Mouse (Mus musculus): ENCODE data around the gene Cluap1.

DNA sequence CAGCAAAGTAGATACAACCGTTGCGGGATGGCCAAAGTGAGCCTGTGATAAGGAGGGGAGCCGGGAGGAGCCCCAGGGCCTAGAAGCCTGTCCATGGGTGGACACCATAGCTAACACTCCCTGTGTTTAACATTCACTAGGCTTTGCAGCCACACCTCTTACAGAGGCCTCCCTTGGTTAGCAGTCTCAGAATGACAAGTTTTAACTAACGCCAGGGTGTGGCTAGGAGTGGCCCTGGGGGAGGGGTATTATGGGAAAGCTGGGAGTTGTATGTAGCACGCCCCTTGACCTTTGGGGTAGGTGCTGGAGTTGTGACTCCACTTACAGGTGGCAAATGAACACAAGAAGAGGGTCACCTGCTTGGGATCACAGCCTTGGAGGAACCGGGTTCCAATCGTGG is 67.1 kb downstream of the Cluap1 start:
- TF ChIP-seq CTCF (IDR thresholded peaks at IDR 0.05; ENCODE audit: low read depth, low read length), result no peak
- no peak for TF ChIP-seq POLR2A (IDR thresholded peaks at IDR 0.05; ENCODE audit: extremely low read depth, insufficient read depth, low read length)
